Mouse (Mus musculus): Measurements from ENCODE around the gene Spo11.

GRCm38 (mm10) chr2:173010220-173010717 lies 32.8 kb downstream of the Spo11 start:
- TF ChIP-seq EP300 (optimal IDR thresholded peaks at IDR 0.05) = no peak
- TF ChIP-seq CTCF (IDR thresholded peaks at IDR 0.05; ENCODE audit: low read depth) = no peak
